Mouse (Mus musculus): ENCODE data around the gene Rab14. TPM values are rescaled to one million over a fixed set of nuclear protein-coding genes. Genes with fewer than 3 reads are reported as not detected.

The Rab14 gene
- 175 and 177 TPM in 2 replicates for polyA plus RNA-seq (2012; rRNA removed)

DNA sequence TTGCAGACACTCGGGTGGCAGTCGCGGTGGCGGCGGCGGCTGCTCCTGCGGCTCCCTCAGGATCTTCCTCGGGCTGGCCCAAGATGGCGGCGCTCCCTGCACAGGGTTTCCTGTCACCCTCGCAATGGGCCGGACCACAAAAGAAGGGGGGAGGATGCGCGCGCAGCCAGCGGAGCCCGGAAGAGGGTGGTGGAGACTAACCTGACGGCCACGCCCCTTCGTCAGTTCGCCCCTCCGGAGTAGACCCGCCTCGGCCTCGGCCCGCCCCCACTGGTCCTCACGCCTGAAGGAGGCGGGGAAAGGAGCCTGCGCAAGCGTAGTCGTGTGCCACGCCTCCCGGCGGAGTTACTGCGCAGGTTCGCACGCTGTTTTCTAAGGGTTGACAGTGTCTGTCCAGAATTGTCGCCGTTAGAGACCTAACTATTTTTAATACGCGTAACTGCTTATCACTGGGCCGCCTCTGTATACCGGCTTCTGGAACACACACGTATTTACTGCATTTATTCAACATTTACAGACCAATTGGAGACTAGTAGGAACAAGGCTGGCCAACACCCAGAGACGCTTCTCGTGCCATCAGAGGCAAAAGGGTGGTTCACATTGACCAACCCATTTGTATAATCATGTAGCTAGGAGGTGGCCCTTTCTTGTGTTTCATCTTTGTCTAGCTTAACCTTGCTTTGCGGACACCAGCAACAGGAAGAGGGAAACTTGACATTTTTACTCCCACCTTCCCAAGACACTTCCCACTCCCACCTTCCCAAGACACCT, at the start of gene Rab14:
TSS of gene Rab14 (minus strand) at position 223 of the 771 bp plus-strand sequence.

Other genes starting within 250 kb of the Rab14 start
- gene Traf1, start 239.3 kb downstream of the Rab14 start, polyA plus RNA-seq (2012; rRNA removed): 4.1 and 4.2 TPM in 2 replicates
- 1.0 and 1.4 TPM in 2 replicates for gene Hc, start 139.7 kb downstream of the Rab14 start, polyA plus RNA-seq (2012; rRNA removed)
- 1.00 and 1.5 TPM in 2 replicates for gene AI182371, start 99.6 kb downstream of the Rab14 start, polyA plus RNA-seq (2012; rRNA removed)
- gene Cntrl, start 91.6 kb downstream of the Rab14 start, polyA plus RNA-seq (2012; rRNA removed): 18.5 and 22.0 TPM in 2 replicates
- gene Gsn, start 55.3 kb upstream of the Rab14 start, polyA plus RNA-seq (2012; rRNA removed): 33.2 and 33.6 TPM in 2 replicates
- gene Stom, start 135.9 kb upstream of the Rab14 start, polyA plus RNA-seq (2012; rRNA removed): 11.0 and 12.9 TPM in 2 replicates
- gene 4930568D16Rik, start 166.6 kb upstream of the Rab14 start, polyA plus RNA-seq (2012; rRNA removed): not detected in 2 replicates
- gene 4930402F06Rik, start 196.1 kb upstream of the Rab14 start, polyA plus RNA-seq (2012; rRNA removed): not detected in 2 replicates